Mouse (Mus musculus): ENCODE measurements around the gene Add1. TPM values are rescaled to one million over a fixed set of nuclear protein-coding genes. Genes with fewer than 3 reads are reported as not detected.

The Add1 gene
- polyA plus RNA-seq, 1 experiment from 2014 or later = 166 TPM

- Histone ChIP-seq H3K4me3 (no peak overlapping the region), H3K27ac (replicated peaks) (no peak overlapping the region), H3K27me3 (replicated peaks; ENCODE audit: low read depth, poor library complexity, severe bottlenecking) (no peaks in the 10 kb centered on the region), H3K9me3 (no peaks in the 10 kb centered on the region), H3K36me3 (replicated peaks) (peaks cover 3% of the 10 kb centered on the region; the same call in 1 of the 2 replicates), H3K4me1 (no peaks in the 10 kb centered on the region)
- WGBS = 75% methylated on average over 2 of the region's 2 CpGs
- DNase-seq (ENCODE audit: low spot score) = no peak
These were observed 96.0 kb downstream of the Add1 start for GRCm38 (mm10) chr5:34669493-34669892.

GRCm38 (mm10) chr5:34670280-34670679 lies 96.8 kb downstream of the Add1 start:
- Histone ChIP-seq H3K36me3 (replicated peaks) (peaks cover 3% of the 10 kb centered on the region; the same call in 1 of the 2 replicates), H3K4me3 (no peak overlapping the region), H3K27ac (replicated peaks) (no peak overlapping the region), H3K4me1 (no peaks in the 10 kb centered on the region), H3K27me3 (replicated peaks; ENCODE audit: low read depth, poor library complexity, severe bottlenecking) (no peaks in the 10 kb centered on the region), H3K9me3 (no peaks in the 10 kb centered on the region)
- no peak for DNase-seq (ENCODE audit: low spot score)
- WGBS = 68% methylated on average over 4 of the region's 4 CpGs

Small RNA genes within 50 kb of the gene (microRNA-seq; reads per million reads assigned to microRNA genes)
- 3.4 reads per million, percentile 4 among the genes with 10 or more reads in this experiment for gene Mir7036b

Other genes starting within 250 kb of the Add1 start
- gene Rnf4, start 237.4 kb upstream of the Add1 start, polyA plus RNA-seq (2016; fragmentation: Nextera tagmentation; extraction: Ambion mirVana) = 198 and 205 TPM in 2 replicates
- gene Fam193a, start 203.7 kb upstream of the Add1 start, polyA plus RNA-seq (2016; fragmentation: Nextera tagmentation; extraction: Ambion mirVana) = 12.1 and 13.8 TPM in 2 replicates
- gene Tnip2, start 59.7 kb upstream of the Add1 start, polyA plus RNA-seq (2016; fragmentation: Nextera tagmentation; extraction: Ambion mirVana) = 4.1 and 4.8 TPM in 2 replicates
- gene Sh3bp2, start 47.8 kb upstream of the Add1 start, polyA plus RNA-seq (2016; fragmentation: Nextera tagmentation; extraction: Ambion mirVana) = 7.3 and 8.7 TPM in 2 replicates
- gene Mfsd10, start 63.5 kb downstream of the Add1 start, polyA plus RNA-seq (2016; fragmentation: Nextera tagmentation; extraction: Ambion mirVana) = 92.1 and 97.6 TPM in 2 replicates
- 28.5 and 28.8 TPM in 2 replicates for gene Nop14, start 86.5 kb downstream of the Add1 start, polyA plus RNA-seq (2016; fragmentation: Nextera tagmentation; extraction: Ambion mirVana)
- 1.6 and 2.1 TPM in 2 replicates for gene Grk4, start 86.7 kb downstream of the Add1 start, polyA plus RNA-seq (2016; fragmentation: Nextera tagmentation; extraction: Ambion mirVana)
- gene Htt, start 188.1 kb downstream of the Add1 start, polyA plus RNA-seq (2016; fragmentation: Nextera tagmentation; extraction: Ambion mirVana) = 15.5 and 17.6 TPM in 2 replicates

Measured in embryonic facial prominence, embryonic 10.5 days (tissue).